Mouse (Mus musculus) Muller cell, postnatal 12 days (primary cell): ENCODE data around the gene Cep135.

Experiments
- DNase-seq: peaks from one replicate; pipeline ENCODE4 v3.0.0-alpha.2; 2015; ENCODE audit errors: inconsistent ontology term

Cep135 gene

DNA sequence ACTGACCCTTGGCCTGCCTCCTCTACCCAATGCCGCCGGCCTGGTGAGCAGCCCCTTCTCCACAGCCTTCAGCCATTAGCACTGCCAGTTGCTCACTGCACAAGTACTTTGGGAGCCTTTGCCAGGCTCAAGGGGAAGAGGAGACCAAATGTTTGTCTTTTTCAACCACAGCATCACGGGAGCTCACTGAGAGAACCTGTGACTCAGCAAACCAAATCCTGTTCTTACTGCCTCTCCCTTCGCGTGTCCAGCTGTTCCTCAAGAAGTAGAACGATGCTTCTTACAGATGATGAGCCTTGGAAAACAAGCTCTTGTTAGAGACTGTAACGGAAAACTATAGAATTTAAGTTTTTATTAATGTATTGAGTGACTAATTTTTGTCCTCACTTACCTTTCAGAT, 55.7 kb downstream of the Cep135 start:
- DNase-seq = no peak

DNA sequence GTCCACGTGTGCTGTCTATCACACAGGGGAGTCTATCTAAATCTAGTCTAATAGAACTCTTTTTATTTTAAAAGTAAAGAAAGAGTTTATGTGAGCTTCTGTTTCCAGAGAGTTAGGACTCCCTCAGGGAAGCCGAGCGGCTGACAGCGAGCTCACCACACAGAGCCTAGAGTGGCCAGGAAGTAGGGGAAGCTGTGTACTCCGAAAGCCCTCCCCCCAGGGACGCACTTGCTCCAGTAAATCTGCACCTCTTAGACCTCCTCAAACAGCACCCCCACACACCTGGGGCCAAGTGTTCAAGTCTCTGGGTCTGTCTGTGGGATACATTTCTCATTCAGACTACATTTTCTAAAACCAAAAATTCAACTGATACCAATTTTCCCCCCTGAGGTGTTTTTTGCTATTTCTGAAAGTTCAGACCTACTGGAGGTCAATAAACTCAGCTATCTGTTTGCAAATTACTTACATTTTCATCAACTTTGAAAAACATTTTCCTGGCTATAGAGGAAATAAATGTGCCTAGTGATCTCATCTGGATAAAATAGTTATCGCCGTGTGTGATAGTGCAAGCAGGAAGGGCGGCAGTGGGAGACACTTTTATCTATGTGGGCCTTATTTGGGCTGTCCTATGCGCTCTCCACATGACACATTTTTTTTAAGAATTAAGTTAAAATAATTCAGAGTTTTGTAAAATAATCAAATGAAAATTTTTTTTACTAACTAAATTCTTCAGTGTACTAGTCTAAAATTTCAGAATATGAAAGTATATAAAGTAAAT, 56.8 kb downstream of the Cep135 start:
- no peak for DNase-seq

DNA sequence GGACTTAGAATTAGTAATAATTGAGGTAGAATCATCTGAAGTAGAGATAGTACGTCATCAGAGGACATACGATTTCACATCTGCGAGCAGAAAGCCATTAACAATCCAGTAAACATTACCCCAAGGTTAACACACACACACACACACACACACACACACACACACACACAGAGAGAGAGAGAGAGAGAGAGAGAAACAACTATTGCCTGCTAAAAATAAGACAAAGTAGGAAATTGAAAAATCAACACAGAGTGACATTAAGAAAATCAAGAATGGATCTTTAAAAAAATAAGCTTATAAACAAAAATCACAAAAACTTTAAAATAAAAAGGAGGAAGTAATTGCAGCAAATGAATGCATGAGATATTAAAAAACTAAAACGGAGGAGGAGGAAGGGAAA, 61.4 kb downstream of the Cep135 start:
- no peak for DNase-seq

DNA sequence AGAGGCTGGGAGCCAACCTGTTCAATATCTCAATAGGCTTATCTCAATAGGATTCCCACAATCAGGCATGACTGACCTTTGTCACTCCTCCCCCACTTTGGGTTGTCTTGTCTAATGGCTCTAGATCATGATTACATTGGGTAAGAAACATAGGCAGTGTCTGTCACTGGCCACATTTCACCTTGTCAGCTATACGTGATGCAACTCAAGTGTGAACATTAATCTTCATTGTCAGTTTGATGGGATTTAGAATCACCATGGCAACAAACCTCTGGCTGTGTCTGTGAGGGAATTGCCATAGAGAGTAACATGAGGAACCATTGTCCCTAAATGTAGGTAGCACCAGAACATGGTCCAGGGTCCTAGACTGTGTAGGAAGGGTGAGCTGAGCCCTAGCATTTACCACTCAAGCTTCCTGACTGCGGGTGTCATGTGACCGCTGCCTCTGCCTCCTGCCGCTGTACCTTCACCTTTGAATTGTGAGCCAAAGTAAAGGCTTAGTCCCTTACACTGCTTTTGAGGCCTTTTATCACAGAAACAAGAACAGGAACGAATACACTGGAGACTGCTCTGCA, 62.7 kb downstream of the Cep135 start:
- no peak for DNase-seq

DNA sequence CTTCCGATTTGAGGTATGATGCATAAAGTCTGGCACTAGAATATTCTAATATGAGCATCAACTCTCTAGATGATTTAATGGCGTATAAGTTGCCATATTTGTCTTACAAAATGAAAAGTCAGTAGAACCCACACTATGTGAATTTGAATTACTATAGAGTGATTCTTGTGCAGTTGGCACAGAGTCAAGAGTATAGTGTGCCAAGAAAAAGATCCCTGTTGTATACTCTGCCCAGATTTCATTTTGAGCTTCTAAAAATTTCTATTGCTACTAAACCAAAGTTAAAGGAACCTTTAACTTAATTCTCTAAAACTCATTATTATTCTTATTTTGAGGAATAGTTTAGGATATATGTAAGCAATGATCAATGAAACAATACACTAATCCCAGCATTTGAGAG, 67.7 kb downstream of the Cep135 start, which contains the start of gene C530008M17Rik:
Gene C530008M17Rik, plus strand, starts transcription at position 301 of the 400 bp plus-strand sequence.
- DNase-seq = no peak

DNA sequence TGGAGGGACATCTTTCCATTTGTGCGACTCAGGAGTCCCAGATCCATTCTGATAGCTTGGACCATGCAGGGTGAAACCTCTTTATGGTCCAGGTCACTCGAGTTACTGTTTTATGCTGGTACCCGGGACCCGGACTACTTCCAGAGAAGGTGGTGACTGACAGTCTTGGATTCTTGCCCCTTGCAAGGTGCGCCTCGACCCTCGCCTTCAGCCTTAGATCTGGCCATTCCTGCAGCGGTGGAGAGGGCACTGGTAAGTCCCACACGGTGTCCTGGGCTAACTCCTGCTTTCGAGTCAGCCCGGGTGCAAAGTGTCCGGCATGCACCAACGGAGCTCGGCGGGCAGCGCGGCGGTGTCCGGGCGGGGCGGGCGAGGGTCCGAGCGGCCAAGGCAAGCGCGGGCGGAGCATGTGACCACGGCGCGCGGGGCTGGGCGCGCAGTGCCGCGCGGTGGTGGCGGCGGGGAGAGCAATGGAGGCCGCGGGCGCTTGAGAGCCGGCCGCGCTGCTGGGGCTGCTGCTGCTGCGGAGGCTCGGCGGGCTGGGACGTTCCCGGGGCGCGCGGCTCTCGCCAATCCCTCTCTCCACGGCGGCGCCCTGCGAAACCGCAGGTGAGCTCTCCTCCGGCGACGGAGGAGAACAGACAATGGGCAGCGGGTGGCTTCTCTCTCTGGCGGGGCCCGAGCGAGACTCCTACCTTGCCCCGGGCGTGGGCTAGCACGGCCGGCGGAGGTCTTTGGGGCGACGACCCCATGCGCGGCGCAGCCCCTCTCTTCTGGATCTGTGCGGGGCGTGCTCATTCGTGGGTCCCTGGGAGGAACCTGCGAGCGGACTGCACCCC, 69.0 kb downstream of the Cep135 start:
- peak; percentile 73 for DNase-seq

DNA sequence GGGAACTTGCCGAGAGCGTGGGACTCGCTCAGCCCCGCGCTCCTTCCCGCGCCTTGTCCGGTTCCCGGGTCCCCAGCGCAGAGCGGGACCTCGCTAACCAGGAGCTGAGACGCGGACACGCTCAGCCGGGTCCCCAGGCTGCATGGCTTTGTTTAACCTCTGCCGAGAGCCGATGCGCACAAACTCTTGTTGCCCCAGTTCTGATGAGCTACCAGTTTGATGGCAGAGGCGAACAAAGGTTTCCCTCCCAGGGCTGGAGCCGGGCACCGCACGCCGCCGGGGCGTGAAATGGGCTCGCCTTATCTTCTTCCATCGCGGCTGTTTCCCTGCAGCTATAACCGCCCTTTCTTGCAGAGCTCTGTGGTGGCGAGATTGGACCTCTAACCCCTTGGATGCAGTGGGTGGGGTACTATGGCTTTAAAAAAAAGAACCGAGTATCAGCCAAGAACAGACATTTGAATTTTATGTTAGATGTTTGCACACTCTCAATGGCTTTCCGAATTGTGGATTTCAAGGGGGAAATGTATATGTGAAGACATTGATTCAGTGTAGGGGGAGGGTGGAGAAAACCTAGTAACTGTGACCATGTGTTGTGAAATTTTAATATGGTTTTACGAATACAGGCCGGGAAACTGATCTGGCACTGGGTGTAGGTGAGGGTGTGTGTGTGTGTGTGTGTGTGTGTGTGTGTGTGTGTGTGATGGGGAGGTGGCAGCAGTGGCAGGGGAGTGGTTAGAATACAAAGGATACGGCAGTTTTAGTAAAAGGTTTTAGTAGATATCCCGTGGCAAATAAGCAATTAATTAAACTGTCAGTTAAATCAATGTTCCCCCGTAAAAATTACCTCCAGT, 69.8 kb downstream of the Cep135 start:
- peak; percentile 54 for DNase-seq

DNA sequence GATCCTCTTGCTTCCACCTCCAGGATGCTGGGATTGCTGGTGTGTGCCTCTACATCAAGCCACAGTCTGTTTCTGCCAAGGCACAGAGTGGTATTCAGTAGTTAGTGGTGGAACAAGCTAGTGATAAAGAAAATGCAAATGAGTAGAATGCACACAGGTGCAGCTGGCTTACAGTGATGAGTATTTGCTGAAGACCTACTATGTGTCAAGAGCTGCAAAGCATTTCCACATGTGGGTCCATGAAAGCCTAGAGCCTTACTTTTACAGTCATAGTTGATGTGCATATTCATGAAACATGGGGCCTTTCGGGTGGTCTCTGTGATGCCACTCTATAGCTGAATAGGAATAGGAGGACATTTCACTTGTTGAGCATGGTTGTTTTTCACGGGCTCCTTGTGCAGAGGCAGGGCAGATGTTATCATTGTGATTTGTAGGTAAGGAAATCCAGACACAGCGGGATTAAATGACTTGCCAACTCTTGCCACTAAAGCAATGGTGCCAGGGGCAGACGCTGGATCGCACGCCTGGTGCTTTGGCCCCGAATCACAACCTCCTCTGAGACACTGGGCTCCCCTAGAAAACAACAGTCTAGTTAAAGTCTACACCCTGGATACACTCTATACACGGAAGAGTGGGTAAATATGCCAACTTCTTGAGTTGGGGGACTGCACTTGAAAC, 71.6 kb downstream of the Cep135 start:
- DNase-seq = no peak

DNA sequence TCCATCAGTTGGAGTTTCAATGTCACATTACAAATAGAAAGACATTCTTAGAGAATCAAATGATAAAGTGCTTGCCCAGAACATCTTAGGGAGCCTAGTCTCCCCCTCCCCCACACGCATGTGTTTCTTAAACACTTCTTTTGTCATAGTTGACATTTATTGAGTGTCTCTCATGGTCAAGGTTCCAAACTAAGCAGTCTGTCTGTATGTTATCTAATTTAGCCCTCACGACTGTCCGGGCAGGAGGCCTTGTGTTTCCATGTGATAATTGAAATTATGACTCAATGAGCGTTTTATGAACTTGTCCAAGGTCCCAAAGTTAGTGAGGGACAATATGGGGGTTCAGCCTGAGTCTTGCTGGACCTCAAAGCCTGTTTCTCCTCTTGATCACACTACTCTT, 72.8 kb downstream of the Cep135 start:
- DNase-seq = no peak

DNA sequence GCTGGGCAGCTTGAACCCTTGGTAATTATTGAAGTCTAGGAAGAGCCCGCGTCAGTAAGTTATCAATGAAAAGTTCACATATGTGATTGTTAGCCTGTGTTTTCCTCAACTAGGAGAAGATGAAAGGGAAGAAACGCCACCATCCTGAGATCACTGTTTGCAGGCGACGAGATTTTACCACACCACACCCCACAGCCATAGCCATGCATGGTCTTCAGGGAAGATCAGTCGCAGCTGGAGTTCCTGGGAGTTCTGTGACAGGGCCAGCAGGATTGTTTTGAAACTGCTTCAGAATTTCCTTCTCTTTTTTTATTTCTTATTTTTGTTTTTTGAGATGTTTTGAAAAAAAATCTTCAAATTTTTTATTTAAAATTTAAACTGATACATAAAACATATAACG, 76.4 kb downstream of the Cep135 start:
- DNase-seq = no peak

DNA sequence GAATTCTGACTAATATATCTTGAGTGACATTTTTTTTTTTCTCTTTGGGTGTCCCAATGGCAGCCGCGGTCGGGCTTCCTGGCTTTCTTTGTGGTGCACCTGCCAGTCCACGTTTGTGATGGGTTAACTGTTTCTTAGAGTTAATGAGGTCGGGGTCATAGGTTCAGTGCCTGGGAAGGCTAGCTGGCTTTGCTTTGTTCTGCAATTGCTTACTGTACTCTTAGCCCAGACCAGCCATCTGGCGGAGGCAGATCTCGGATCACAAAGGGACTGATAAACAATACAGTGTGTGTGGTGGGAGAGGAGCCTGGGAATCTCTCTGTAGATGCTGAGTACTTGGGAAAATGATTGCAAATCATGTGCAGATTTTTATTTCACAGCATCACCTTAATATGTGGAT, 76.9 kb downstream of the Cep135 start:
- peak; percentile 59 for DNase-seq

DNA sequence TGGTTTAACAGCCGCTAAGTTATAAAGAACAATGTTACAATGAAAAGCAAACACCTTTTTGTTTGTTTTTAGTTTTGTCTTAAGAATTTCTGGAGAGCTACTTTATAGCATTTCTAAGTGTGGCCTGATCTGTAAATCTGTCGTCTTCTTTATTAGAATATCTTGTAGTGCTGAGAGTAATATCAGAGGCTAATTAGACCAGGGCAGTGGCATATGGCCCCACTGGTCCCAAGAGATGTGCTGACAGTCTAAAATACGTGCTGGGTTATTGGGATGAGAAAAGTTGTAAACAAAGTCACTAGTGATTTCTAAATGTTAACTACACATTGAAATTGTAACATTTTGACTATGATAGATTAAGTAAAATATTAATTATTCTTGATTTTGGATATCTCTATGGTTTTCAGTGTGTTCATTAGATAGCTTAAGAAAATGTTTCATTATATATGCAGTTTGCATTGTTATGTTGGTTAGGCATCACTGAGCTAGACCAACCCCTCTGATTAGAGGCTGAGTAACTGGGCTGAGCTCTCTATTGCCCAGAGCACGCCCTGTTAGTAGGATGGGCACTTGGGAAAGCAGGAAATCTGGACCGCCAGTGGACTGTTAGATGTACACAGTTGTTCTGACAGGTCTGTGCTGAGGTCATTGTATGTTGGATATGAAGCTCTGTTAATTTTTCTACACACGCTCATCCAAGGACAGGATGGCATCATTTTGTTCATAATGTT, 77.7 kb downstream of the Cep135 start:
- DNase-seq = no peak

DNA sequence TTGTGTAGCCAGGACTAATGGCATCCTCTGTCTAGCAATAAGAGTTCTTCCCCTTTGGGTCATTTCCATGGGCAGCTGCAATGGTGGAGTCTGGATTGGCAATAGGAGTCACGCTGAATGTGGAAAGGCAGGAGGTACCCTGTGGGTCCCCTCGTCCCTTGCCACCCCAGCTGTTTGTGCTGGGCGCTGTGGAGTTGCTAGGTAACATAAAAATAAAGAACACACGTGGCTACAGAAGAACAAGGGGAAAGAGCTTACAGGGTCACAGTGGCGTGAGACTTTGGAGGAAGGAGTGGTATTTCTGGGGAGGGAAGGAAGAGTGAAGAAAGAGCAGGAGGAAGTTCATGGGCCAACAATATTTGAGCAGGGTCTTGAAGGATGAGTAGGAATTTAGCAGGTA, 79.6 kb downstream of the Cep135 start:
- DNase-seq = no peak

DNA sequence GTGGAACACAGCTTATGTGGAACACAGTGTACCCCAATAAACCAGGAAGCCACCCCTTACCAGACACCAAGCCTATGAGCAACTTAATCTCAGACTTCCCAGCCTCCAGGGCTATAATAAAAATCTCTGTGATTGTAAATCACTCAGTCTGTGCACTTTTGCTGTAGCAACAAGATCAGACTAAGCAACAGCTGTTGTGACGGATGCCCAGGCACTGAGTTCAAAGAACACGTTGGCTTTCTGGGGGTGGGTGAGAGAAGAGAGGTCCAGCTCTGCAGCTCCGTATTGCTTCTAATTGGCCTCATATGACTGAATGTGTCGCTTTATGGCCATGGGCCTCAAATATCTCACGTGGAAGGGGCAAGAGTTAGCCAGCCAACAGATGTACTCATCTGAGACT, 80.0 kb downstream of the Cep135 start:
- no peak for DNase-seq

DNA sequence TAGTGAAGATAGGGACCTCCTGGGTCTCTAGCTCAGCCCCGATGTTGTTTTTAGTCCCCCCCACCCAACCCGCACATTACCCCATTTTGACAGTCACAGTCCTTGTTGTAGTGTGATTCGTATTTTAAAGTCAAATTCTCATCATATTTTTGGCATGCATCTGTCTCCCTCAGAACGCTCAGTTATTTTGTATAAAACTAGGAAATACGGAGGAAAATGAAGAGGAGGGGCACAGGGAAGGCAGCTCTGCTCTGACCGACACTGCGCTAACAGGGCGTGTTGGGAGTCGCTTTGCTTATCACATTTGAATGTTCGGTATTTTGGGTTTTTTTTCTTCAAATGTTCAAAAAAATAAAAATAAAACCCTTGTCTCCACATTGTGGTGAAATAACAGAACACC, 81.7 kb downstream of the Cep135 start:
- no peak for DNase-seq

DNA sequence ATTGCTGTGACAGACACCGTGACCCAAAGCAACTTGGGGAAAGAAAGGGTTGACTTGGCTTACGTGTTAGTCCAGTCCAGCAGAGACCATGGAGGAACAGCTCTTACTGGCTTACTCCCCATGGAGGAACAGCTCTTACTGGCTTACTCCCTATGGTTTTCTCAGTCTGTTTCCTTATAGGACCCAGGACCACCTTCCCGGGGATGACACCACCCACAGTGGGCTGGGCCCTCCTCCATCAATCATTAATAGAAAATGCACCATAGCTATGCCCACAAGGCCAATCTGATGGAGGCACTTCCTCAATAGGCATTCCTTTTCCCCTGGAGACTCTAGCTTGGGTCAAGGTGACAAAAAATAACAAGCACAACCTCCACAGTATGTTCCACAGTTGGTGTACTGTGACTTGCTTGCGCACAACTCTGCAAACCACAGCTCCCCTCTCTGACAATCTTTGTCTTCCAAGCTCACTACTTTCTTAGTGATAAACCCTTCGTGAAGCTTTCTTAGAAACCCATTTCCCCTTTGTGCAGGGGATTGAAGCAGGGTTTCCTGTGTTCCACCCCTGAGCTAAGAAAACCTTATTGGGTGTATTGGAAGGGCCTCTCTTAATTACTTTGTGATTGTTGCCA, 85.6 kb downstream of the Cep135 start:
- no peak for DNase-seq

DNA sequence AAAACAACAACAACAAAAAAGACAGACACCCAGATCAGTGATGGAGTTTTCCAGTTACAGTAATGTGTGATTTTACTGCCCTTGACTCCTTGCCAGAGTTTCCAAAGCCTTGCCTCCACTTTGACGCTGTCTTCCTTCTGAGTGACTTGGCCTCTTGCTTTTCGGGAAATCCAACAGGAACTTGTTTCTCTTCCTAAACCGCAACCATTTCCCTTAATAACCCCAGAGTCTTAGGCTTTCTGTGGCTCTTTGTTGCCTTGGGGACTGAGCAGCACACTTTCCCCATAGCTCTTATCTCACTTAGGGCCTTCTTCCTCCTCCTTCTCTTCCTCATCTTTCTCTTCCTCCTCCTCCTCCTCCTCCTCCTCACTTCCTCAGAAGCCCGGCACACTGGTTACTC, 86.9 kb downstream of the Cep135 start:
- DNase-seq = no peak

DNA sequence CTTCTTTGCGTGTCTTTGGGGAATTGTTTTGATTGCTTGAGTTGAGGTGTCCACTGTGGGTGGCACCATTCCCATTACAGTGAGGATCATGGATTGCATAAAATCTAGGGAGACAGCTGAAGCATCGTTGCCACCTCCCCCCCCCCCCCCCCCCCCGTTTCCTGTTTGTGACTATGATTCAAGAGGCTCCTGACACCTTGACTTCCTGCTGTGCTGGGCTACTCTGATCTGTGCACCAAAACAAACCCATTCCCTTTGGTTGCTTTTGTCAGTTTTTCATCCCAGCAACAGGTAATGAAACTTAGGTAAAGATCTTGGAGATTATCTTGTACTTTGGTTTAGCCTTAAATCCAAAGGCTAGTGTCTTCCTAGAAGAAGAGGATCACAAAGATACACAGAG, 92.5 kb downstream of the Cep135 start:
- no peak for DNase-seq

DNA sequence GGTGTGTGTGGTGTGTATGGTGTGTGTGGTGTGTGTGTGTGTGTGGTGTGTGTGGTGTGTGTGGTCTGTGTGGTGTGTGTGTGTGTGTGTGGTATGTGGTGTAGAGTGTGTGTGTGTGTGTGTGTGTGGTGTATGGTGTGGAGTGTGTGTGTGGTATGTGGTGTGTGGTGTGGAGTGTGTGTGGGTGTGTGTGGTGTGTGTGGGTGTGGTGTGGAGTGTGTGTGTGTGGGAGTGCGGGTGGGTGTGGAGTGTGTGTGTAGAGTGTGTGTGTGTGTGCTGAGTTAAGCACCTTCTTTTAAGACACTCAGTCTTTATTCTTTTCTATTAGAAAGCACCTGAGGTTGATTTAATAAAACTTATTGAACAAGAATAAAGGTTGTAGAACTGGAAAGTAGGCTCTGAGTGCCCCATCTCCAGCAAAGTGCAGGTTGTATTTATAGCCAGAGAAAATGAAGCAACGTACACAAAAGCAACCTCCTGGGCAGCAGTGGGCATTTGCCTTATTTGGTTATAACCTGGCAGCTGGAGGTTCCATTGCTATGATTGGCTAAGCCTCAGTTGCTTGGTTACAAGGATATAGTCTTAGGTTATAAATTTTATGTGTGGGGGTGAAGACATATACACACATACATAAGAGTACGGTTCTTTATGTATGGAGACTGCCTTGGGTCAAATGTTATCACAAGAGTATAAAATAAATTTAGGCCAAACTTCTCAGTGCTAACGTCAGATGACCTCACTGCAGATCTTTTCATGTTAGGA, 93.6 kb downstream of the Cep135 start:
- no peak for DNase-seq
